Mouse (Mus musculus) T-helper 2 cell (primary cell): ENCODE results near the gene Asphd2.

Source experiments
- in situ Hi-C: fragments of 300-600 bp; cut with MboI, MseI; formaldehyde crosslinking; loops from one replicate; pipeline ENCODE4 v1.15.1; 2025; ENCODE audit warnings: high pct_unique_total_duplicates

The Asphd2 gene

DNA sequence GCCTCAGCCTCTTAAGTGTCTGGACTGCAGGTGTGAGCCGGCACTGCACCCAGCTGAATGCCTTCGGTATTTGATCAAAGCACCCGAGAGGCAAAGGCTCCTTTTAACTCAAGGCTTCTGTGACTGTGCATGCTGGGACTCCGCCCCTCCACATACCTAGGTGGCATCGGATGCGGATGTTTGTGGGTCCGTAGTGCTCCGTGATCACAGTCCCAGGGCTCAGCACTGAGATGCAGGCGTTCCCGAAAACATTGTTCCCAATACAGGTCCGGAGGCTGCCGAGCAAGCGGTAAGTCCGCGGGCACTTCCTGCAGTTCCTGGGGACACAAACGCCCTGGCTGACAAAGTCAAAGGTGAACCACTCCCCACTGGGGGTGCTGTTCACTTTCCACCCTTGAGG lies 3.7 kb downstream of the Asphd2 start:
- in situ Hi-C loops, result no loop called here

DNA sequence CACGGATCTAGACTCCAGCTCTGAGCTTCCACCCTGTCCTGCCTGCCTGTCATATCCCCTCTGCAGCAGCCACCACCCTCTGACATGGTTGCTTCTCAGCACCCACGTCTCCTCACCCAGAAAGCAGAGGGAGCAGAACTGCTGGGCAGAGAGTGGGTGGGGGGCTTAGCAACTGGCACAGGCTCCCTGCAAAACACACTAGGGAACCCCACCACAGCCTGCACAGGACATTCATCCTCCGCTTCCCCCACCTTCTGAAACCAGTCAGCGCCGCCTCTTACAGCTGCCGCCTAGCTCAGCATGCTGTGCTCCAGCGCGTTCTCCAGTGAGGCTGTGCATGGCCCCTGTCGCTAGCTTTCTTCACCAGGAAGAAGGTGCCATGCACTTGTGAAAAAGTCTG lies 5.3 kb downstream of the Asphd2 start:
- in situ Hi-C loops, result no loop called here

DNA sequence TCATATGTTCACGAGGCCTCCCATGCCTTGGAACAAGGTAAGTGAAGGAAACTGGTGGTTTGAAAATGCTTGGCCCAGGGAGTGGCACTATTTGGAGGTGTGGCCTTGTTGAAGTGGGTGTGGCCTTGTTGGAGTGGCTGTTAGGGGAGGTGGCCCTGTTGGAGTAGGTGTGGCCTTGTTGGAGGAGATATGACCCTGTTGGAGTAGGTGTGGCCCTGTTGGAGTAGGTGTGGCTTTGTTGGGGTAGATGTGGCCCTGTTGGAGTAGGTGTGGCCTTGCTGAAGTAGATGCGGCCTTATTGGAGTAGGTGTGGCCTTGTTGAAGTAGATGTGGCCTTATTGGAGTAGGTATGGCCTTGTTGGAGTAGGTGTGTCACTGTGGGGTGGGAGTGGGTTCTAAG lies 8.7 kb downstream of the Asphd2 start:
- in situ Hi-C loops, result no loop called here

DNA sequence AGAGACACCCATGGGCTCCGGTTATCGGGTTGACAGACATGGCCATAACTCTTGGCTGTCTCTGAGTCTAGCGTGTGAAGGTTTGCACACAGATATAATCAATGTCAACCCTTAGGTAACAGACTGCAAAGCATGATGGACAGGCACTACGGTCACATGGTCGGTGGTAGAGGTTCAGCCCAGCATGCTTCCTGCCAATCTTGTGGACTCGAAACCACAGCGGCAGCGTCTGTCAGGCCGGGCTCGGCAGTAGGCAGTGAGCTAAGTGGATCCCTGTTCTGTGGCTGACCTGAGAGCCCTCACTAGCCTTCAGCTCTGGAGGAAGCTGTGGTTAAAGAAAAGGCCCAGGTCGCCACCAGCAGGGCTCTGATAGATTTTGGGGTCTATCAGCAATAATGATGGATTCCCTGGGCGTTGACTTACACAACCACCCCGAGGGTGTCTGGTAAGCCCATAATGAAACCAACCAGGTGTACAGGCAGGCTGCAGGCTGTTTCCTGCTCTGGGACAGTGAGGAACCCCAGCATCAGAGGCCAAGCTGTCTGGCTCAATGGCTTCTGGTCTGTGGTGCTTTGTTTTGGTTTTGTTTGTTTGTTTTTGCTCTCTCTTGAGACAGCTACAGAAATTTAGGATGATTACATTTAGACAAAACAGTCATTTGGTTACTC lies 9.7 kb downstream of the Asphd2 start:
- in situ Hi-C loops, result no loop called here

DNA sequence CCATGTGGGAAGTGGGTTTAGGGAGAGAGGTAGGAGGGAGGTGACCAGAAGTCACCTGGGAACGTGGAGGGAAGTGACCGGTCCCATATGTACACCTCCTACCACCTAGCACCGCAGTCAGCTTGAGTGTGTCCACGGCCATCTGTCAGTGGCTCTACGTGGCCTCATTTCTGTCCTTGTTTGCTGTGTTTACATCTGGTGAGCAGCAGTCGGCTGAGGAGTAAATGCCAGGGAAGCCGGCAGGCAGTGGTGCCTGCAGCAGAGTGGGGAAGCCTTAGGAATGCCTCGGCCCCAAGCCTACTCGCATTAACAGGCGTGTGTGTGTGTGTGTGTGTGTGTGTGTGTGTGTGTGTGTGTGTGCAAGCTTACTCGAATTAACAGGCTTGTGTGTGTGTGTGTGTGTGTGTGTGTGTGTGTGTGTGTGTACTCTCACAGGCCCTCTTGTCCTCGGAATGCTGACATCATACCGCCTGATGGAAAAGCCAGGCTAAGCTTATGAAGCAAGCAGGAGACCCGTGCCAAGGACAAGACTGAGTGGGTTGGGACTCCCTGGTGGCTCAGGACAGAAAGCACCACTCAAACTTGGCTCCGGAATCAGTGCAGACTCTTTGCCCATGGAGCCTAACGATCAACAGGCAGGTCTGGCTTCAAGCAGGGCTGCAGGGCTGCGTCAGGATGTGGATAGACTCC lies 11.9 kb downstream of the Asphd2 start:
- in situ Hi-C loops, result no loop called here

DNA sequence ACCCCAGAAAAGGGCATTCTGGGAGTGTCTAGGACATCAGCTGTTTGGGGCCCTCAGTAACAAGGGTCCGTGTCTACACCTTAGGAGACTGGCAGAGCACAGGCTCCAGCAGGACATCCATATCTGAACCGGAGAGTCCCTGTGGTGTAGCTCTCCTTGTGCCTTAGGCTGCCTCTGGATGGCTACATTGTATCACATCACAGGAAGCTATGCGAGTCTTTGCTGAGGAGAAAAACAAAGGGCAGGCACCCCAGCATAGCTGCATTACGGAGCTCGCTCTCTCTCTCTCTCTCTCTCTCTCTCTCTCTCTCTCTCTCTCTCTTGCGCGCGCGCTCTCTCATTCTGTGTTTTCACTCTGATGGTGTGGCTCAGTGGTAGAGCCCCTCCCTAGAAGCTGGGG lies 12.6 kb downstream of the Asphd2 start:
- in situ Hi-C loops, result no loop called here

DNA sequence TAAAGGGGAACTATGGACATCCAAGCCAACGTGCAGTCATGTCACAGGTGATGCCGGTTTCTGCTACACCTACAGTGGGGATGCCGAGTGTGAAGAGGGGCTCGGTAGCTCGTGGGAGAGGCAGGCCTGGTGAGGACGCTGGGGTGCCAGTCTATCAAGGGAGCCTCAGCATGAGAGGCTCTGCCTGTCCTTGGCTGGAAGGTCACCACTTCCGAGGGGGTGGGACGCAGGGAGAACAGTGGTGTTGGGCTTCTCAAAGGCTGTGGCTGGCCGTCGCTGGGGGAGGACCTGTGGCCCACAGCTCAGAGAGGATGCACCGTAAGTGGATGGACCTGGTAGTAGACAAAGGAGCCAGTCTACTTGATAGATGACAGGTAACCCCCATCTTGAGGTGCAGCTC lies 13.5 kb downstream of the Asphd2 start:
- in situ Hi-C loops, result no loop called here

DNA sequence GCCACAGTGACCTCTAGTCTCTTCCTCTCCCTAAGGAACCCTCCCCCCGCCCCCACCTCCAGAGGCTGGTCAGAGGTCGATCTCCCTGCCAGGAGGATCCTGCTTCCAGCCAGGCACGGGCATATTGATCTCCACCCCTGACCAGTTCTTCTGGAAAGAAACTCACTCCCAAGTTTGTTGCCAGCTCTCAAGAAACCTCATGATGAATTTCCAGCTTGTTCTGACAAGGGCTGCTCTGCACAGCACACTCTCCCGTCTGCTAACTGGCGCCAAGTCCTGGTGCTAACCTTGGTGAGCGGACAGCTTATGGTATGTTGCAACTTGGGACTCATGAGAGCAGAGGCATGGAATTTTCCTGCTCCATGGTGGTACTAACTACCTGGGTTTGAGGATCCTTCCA lies 15.9 kb downstream of the Asphd2 start:
- in situ Hi-C loops, result no loop called here

DNA sequence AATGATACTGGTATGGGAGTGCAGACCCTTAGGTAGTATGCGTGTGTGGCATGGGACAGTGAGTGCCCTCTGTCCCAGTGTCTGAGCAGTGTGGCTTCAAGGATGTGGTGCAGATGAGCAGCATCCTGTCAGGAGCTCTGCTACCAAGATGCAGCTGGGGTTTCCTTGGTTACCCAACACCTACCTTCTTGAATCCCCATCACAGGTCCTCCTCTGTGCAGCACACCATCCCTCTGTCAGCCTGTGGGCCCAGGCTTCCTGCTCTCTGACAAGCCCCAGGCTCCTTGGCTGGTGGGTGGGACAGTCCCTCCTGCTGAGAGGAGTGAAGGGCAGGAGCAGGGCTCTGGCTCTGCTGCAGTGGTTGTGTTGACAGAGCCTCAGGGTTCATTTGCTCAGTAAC lies 17.3 kb downstream of the Asphd2 start:
- in situ Hi-C loops, result no loop called here

DNA sequence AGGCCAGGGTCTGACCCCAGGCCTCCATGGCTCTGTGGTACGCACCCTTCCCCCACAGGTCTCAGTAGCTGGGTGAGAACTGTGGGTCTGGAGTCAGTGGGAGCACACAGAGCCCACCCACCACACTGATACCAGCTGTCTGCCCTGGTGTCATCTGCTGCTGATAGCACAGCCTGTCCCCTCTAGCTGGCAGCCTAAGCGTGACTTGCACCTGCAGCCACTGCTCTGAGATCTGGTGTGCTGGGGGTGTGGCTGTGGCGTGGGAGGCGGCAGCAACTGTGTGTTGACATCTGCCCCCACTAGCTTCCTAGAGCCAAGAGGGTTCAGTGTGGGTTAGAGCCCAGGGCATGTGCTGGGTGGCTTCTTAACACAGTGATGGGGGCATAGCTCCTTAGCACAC lies 18.6 kb downstream of the Asphd2 start:
- in situ Hi-C loops, result no loop called here

DNA sequence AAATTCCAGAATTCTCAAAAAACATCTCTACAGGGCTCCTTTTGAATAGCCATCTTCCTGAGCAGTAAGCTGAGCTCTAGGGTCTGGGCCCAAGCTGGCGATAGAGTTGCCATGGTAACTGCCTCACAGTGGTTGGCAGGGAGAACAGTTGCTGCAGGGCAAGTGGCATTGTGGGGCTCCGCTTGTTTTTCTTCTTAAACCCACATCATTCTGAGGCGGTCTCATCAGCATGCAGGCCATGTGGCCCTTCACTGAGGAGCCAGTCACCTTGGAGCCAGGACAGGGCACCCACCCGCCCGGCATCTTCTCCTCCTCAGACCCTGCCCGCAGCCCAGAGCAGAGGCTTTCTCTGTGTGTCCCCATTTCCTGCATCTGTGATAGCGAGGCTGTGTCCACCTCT lies 22.7 kb downstream of the Asphd2 start:
- in situ Hi-C loops, result no loop called here

DNA sequence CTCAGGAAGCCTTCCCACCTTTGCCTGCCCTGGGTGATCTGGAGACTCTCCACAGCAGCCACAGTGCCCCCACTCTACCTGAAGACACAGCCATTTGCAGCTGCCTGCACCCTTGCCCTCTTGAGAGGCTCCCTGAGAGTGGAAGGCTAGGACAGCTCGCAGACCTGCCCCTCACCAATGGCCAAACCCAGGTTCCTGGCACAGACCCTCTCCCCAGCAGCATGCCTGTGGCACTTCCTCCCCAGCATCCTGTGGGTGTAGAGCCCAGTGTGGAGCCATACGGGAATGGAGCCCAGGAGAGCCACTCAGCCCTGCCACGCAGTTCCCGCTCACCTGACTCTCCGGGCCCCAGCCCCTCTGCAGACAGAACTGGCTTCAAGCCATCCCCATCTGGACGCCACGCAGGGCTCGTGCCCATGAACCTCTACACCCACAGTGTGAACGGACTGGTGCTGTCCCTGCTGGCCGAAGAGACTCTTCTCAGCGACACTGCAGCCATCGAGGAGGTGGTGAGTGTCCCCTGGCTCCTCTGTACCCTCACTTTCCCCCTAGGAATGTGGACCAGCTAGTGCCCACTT lies 24.3 kb downstream of the Asphd2 start:
- in situ Hi-C loops, result no loop called here

DNA sequence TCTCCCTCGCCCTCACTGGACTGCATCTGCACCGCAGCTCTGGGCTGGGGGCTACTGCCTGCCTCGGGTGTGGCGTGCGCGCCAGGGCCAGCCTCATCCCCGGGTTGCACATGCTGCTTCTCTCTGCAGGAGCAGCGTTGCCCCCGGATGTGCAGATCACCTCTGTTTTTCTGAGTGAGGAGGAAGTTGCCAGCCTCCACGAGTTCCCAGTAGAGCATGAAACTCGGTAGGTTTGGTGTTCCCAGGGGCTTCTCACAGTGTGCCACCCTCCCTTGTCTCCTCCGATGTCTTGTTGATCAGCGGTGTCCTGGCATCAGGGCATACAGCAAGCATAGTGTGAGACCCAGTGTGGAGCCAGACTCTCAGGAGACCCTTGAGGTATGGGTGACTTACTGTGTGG lies 25.3 kb downstream of the Asphd2 start:
- in situ Hi-C loops, result no loop called here

DNA sequence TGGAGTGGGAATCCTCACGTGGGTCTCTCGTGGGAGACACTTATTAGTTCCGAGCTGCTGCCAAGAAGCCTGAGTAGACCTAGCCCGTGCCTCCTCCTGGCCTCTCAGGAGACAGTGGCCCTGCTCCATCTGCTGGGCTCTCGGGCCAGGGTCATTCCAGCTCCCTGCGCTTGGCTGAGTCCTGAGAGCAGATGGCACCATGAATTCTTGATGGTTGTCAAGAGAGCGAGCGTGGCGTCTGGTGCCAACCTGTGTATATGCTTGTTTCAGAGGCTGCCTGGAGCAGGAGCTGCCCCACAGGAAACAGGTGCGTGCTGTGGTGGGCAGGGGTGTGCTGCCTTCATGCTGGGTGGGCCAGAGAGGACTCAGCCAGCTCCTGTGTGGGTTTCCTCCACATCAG lies 26.0 kb downstream of the Asphd2 start:
- in situ Hi-C loops, result no loop called here

DNA sequence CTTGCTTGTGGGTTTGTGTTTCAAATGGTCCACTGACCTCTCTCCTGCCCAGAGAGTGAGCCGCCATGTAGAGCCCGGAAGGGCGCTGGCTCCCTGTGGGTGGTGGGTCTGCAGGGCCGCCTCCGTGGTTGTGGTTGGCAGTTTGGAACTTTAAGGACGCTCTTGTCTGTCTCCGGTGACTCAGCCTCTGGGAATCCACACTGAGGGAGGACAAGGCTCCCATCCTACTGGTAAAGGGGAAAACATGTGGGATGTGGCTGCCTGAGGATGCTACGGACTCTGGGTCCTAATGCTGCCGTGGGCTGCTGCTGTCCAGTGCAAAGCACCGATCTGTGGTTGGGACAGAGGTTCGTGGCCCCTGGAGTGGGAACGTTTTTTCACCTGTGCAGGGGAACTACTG lies 26.7 kb downstream of the Asphd2 start:
- in situ Hi-C loops, result no loop called here

DNA sequence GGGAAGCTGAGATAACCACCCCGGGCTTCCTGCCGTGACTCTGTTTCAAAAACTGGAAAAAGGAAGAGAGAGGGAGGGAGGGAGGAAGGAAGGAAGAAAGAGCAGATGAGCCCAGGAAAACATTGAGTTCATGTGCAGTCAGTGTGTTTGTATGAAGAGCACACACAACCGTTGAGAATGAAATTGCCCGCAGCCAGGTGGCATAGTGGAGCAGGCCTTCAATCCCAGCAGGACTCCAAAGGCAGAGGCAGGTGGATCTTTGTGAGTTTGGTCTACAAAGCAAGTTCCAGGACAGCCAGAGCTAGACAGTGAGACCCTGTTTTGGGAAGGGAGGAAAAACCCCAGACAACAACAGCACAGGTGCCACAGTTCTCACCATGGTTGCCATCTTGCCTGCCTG lies 27.3 kb downstream of the Asphd2 start:
- in situ Hi-C loops, result no loop called here

DNA sequence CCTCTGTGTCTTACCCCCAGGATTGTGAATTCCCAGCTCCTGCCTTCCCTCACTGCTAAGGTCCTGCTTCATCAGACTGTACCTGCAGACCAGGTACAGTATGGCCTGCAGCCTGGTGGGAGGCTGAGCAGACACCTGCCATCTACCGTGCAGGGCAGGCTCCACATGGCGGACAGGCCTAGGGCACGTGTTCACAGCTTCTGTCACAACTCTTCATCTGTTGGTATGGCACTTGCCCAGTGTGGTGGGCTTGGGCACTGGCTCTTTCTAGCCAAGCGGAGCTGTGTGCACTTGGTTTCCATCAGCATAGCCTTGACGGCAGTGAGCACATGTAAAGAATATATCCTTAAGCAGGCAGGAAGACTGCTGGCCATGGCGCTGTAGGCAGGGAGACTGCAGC lies 27.8 kb downstream of the Asphd2 start:
- in situ Hi-C loops, result no loop called here

DNA sequence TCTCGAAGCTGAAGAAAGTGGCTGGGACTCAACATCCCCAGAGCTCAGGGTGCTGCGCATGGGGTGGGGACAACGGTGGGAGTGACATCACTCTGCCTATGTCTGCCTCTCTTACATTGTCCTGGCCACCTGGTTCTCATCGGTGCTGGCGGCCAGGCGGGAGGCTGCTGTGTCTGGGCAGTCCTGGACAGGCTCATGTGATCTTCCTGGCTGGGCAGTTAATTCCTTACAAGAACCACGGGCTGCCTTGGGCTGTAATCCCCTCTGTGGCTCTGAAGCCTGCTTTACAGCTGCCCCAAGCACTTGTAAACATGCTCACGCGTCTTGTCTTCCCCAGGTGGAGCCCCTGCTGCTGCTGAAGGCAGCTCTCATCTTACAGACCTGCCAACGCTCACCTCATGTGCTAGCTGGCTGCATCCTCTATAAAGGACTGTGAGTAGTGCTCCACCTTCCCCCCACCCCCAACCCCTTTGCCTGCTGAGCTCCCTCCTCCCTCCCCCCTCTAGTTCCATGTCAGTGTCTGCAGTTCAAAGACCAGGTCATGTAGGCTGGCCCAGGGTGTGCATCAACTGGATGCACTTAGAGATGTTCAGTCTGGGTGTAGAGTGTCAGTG lies 30.4 kb downstream of the Asphd2 start:
- in situ Hi-C loops, result no loop called here

DNA sequence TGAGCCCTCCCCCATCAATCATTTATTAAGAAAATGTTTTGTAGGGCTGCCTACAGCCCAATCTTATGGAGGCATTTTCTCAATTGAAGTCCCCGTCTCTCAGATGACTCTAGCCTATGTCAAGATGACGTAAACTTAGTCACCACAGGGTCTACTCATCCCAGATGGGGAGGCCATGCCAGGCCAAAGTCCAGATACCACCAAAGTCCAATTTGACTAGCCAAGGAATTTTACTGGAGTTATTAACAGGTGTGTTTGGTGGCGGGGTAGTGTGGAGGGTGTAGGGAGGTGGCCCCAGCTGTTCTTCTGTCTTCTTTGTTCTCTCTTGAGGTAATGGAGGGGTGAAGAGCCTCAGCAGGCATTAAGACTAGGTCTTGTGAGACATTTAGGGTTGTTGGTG lies 34.6 kb downstream of the Asphd2 start:
- in situ Hi-C loops, result no loop called here

DNA sequence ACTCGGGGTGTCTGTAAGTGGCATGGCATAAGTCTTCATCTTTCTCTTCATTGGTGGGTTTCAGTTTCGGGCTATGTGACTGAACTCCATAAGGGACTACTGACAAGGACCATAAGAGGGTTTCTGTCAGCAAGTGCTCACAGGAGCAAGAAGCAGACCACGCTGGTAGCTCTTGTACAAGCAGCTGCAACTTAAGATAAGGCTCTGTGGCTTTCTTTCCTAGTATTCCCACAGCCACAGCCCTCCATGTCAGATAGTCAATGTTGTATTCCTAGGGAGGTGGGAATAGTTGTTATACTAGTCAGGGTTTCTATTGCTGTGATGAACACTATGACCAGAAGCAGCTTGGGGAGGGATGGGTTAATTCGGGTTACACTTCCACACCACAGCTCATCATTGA lies 35.1 kb downstream of the Asphd2 start:
- in situ Hi-C loops, result no loop called here

DNA sequence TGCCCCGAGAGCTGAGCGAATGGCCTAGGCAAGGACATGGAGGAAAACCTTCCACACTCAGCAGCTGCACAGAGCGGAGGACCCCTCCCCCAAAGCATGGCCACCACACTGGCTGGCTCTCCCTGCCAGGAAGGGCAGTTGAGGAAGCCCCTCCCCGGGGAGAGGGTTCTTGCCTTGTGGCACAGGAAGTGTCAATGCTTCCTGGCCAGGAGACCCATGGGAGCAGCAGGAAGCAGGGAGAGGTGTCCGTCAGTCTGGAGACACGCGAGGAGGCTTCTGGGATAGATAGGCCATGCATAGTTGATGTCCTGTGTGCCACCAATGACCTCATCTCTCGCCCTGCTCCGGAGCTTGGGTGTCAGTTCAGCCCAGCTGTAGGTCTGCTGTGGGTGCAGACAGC lies 38.3 kb downstream of the Asphd2 start:
- in situ Hi-C loops, result no loop called here

DNA sequence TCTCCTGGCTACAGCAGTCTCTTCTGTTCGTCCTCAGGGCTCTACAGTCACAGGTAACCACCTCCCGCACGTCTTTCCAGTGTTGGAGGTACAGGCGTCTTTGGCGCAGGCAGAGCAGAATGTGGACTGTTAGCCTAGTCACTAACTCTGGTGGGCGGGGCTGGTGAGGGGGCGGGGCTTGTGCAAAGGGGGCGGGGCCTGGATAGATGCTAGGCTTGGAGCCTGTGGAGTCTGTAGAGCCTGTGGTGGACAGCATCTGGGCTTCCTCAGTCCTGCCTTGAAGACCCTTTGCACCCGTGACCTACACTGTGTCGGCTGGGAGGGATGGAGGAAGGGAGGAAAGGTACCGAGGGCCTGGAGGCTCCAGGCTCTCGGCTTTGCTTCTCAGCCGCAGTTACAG lies 38.8 kb downstream of the Asphd2 start, which contains the start of gene Gm6583:
Gm6583 (minus strand) TSS at position 124 of the 400 bp plus-strand sequence.
- in situ Hi-C loops, result no loop called here

DNA sequence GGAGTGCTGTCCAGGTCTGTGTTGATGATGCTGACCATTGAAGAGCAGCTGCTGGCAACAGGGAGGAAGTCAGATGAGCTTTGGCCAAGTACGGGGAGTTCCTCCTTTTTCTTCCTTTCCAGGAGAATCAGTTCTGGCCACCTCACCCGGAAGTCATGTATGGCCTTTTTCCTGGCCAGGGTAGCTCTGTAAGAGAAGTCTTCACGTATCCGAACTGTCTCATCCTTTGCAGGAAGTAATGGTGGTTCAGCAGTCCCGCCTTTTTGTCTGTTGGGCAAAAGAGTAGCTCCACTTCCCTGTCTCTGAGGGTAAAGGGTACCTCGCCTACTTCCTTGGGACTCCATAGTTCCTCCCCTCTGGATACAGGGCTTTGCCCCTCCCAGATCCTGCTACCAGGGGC lies 39.2 kb downstream of the Asphd2 start:
- in situ Hi-C loops, result no loop called here
